ENCODE assay signal across 12 mouse cellular contexts in the genomic region with DNA sequence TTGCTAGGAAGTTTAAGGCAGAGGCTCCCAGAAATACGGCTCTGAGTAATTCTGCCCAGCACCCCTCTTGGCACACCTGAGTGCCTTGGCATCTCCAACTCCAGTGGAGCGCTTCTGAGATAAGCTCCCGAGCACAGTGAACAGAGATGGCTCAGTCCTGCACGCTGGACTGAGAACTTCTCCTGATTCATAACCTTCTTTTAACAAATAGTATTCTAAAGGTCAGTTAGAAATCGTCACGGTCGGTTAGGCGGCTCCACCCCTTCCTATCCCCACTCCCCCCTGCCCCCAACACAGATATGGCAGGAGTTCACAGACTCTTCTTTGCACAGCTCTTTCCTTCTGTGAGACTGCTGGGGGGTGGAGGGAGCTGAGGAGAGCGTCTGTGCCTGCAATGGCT.
DNase-seq lines count a peak whose midpoint lies in the region; ATAC-seq lines count a peak whose summit lies in the region.
"Had no signal": no experiment of that assay in that cellular context is flagged by ENCODE, and none has a peak within 500 bp of the region (broad histone marks: within the 10 kb centered on the region; RNA-seq: fewer than 3 reads in every experiment).

No protein-coding gene starts in this region.

- 75% methylated on average over 9 of the region's 9 CpGs for WGBS in forebrain, embryonic 14.5 days

- H3K27me3 ChIP-seq in megakaryocyte, embryonic 14.5 days (replicated peaks) = no peaks in the 10 kb centered on the region
- no peaks in the 10 kb centered on the region for H3K27me3 ChIP-seq in forebrain, embryonic 14.5 days (replicated peaks; ENCODE audit: control insufficient read depth, insufficient read depth, low read length)
- H3K27me3 ChIP-seq: limb, embryonic 15.5 days; neural tube, embryonic 12.5 days; stomach, embryonic 15.5 days had no signal

- peak; percentile 13 for DNase-seq in cerebellum, adult 8-10 months
- DNase-seq in cerebellum, adult 11 months = no peak
- DNase-seq in heart, postnatal 4 days = peak; percentile 28
- peak; percentile 43 to 59 for DNase-seq in kidney, postnatal 4 days
- DNase-seq in left cerebral cortex, adult 9 months (ENCODE audit: low spot score in 2 of 2) = no peak
- DNase-seq in forebrain, embryonic 14.5 days (ENCODE audit: low spot score) = no peak

- H3K4me3 ChIP-seq in megakaryocyte, embryonic 14.5 days (replicated peaks) = peak overlapping the region; percentile 46
- no peak overlapping the region for H3K4me3 ChIP-seq in forebrain, embryonic 14.5 days (ENCODE audit: low read depth, low read length)
- H3K4me3 ChIP-seq: limb, embryonic 15.5 days; midbrain, embryonic 10.5 days; neural tube, embryonic 12.5 days; stomach, embryonic 15.5 days had no signal

- no peak overlapping the region for H3K9ac ChIP-seq in forebrain, embryonic 14.5 days (ENCODE audit: low read length)
- H3K9ac ChIP-seq: limb, embryonic 15.5 days; neural tube, embryonic 12.5 days; stomach, embryonic 15.5 days had no signal

- no peak overlapping the region for H3K27ac ChIP-seq in forebrain, embryonic 14.5 days (ENCODE audit: low read depth, low read length)
- H3K27ac ChIP-seq: limb, embryonic 15.5 days; midbrain, embryonic 10.5 days; neural tube, embryonic 12.5 days; stomach, embryonic 15.5 days had no signal

- peaks cover 61% of the 10 kb centered on the region for H3K4me1 ChIP-seq in megakaryocyte, embryonic 14.5 days
- H3K4me1 ChIP-seq in forebrain, embryonic 14.5 days (ENCODE audit: control insufficient read depth, insufficient read depth, low read length) = peaks cover 3% of the 10 kb centered on the region; the same call in 1 of the 2 replicates
- H3K4me1 ChIP-seq: neural tube, embryonic 12.5 days had no signal

- H3K9me3 ChIP-seq in megakaryocyte, embryonic 14.5 days = peaks cover 4% of the 10 kb centered on the region; the same call in 1 of the 2 replicates
- H3K9me3 ChIP-seq in forebrain, embryonic 14.5 days (replicated peaks; ENCODE audit: control insufficient read depth, low read length) = no peaks in the 10 kb centered on the region
- H3K9me3 ChIP-seq: limb, embryonic 15.5 days; neural tube, embryonic 12.5 days; stomach, embryonic 15.5 days had no signal

- ATAC-seq in megakaryocyte, adult 5-6 weeks (ENCODE audit: poor library complexity, severe bottlenecking) = no peak
- ATAC-seq in forebrain, embryonic 14.5 days = no peak

- H3K36me3 ChIP-seq in megakaryocyte, embryonic 14.5 days (replicated peaks; ENCODE audit: low read length) = peaks cover 43% of the 10 kb centered on the region
- H3K36me3 ChIP-seq in forebrain, embryonic 14.5 days (ENCODE audit: control insufficient read depth, insufficient read depth, low read length) = no peaks in the 10 kb centered on the region
- H3K36me3 ChIP-seq: limb, embryonic 15.5 days; midbrain, embryonic 10.5 days; stomach, embryonic 15.5 days had no signal

- H3K4me2 ChIP-seq in forebrain, embryonic 14.5 days (ENCODE audit: low read length) = no peak overlapping the region
- H3K4me2 ChIP-seq: limb, embryonic 15.5 days; neural tube, embryonic 12.5 days; stomach, embryonic 15.5 days had no signal

Comparison
In these comparisons a context has a peak if more than half of its experiments do, and no peak if none do; other contexts are left out.
1. DNase-seq: peak in cerebellum, adult 8-10 months (single experiment), heart, postnatal 4 days (single experiment) and kidney, postnatal 4 days (2 of 2); none in cerebellum, adult 11 months (single experiment), left cerebral cortex, adult 9 months (0 of 2) and forebrain, embryonic 14.5 days (single experiment).